Mouse (Mus musculus): ENCODE data around the gene Psma6.

DNA sequence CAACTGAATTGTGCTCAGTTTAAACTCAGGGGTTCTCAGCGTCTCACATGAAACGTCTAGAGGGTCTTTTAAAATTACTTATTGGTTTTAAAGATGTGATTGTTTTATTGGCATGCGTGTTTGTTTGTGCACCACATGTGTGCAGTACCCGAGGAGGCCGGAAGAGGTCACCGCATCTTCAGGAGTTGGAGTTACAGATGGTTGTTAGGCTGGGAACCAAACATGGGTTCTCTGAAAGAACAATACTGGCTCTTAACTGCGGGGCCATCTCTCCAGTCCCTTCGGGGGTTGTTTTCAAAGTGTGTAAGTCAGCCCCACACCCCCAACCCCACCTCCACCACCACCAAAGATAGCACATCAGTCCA lies 48.9 kb downstream of the Psma6 start:
- no peak for TF ChIP-seq GATA1 (IDR thresholded peaks at IDR 0.05; ENCODE audit: low read length)
- TF ChIP-seq TAL1 (IDR thresholded peaks at IDR 0.05; ENCODE audit: low read length) = no peak
